Mouse (Mus musculus) ES-Bruce4 (cell line): ENCODE results near the gene Sfrp5. TPM values are rescaled to one million over a fixed set of nuclear protein-coding genes. Genes with fewer than 3 reads are reported as not detected.

Experiments
- H3K27ac ChIP-seq: 2 replicates; pipeline ENCODE4 v1.5.1; 2012; ENCODE audit warnings: low read length, inconsistent platforms; ENCODE audit not compliant: insufficient read depth
- H3K27me3 ChIP-seq: 2 replicates; pipeline ENCODE4 v1.6.1; 2012; ENCODE audit warnings: mild to moderate bottlenecking, low read length, inconsistent platforms; ENCODE audit not compliant: control insufficient read depth, poor library complexity, insufficient read depth, severe bottlenecking
- H3K36me3 ChIP-seq: 2 replicates; pipeline ENCODE4 v1.6.1; 2012; ENCODE audit warnings: inconsistent platforms, mild to moderate bottlenecking, low read length, moderate library complexity; ENCODE audit not compliant: control insufficient read depth, poor library complexity, insufficient read depth, severe bottlenecking
- H3K4me1 ChIP-seq: one replicate; pipeline ENCODE4 v1.8.1; 2011; ENCODE audit warnings: low read length; ENCODE audit not compliant: control insufficient read depth, insufficient read depth
- H3K4me3 ChIP-seq: 2 replicates; pipeline ENCODE4 v1.5.1; 2011; ENCODE audit warnings: low read depth, mild to moderate bottlenecking, low read length
- H3K9ac ChIP-seq: 2 replicates; pipeline ENCODE4 v1.6.1; 2012; ENCODE audit warnings: low read depth, mild to moderate bottlenecking, inconsistent platforms; ENCODE audit not compliant: poor library complexity, severe bottlenecking
- H3K9me3 ChIP-seq: replicated peaks from 2 replicates; pipeline ENCODE4 v1.6.1; 2012; ENCODE audit warnings: mild to moderate bottlenecking, low read length, inconsistent platforms; ENCODE audit not compliant: control insufficient read depth, poor library complexity, insufficient read depth, severe bottlenecking
- CTCF ChIP-seq: IDR thresholded peaks from one replicate; pipeline ENCODE4 v1.8.1; 2011; ENCODE audit warnings: low read depth, low read length
- EP300 ChIP-seq: IDR thresholded peaks from 2 replicates; pipeline ENCODE4 v1.6.1; 2011; ENCODE audit warnings: low read depth, low read length; ENCODE audit not compliant: insufficient read depth
- POLR2A ChIP-seq: IDR thresholded peaks from one replicate; pipeline ENCODE4 v1.8.1; 2011; ENCODE audit warnings: low read length; ENCODE audit not compliant: insufficient read depth
- polyA plus RNA-seq: library from polyadenylated mRNA; stranded (reverse); fragments of >200 nt; gene quantifications from 2 replicates; pipeline ENCODE4 v1.2.4, GENCODE M21; 2011; ENCODE audit warnings: low read depth; ENCODE audit not compliant: missing spikeins, insufficient read depth, insufficient read length

The Sfrp5 gene
- polyA plus RNA-seq, 1 experiment: 0.42 TPM

GRCm38 (mm10) chr19:42193311-42193710 is 8.7 kb downstream of the Sfrp5 start:
- TF ChIP-seq CTCF: no peak
- TF ChIP-seq EP300: no peak
- TF ChIP-seq POLR2A: no peak
- no peaks in the 10 kb centered on the region for H3K27me3 ChIP-seq
- no peaks in the 10 kb centered on the region for H3K9me3 ChIP-seq
- H3K36me3 ChIP-seq: no peaks in the 10 kb centered on the region
- H3K4me1 ChIP-seq: no peaks in the 10 kb centered on the region
- no peak overlapping the region for H3K27ac ChIP-seq
- H3K9ac ChIP-seq: no peak overlapping the region
- no peak overlapping the region for H3K4me3 ChIP-seq

- TF ChIP-seq POLR2A: no peak
- TF ChIP-seq CTCF: peak; percentile 89
- Histone ChIP-seq H3K9me3 (no peaks in the 10 kb centered on the region), H3K36me3 (no peaks in the 10 kb centered on the region), H3K4me1 (no peaks in the 10 kb centered on the region), H3K4me3 (no peak overlapping the region), H3K27me3 (no peaks in the 10 kb centered on the region), H3K27ac (no peak overlapping the region), H3K9ac (no peak overlapping the region)
Observed at GRCm38 (mm10) chr19:42190494-42190893, 11.6 kb downstream of the Sfrp5 start.

GRCm38 (mm10) chr19:42189735-42190134 is 12.3 kb downstream of the Sfrp5 start:
- Histone ChIP-seq H3K36me3 (0 out of 2 replicates have a peak, but pooled peaks cover 3% of the 10 kb centered on the region), H3K27ac (no peak overlapping the region), H3K4me1 (no peaks in the 10 kb centered on the region), H3K27me3 (no peaks in the 10 kb centered on the region), H3K9me3 (no peaks in the 10 kb centered on the region), H3K4me3 (no peak overlapping the region), H3K9ac (no peak overlapping the region)
- TF ChIP-seq CTCF (no peak), EP300 (no peak), POLR2A (no peak)

- Histone ChIP-seq H3K4me3 (no peak overlapping the region), H3K27me3 (no peaks in the 10 kb centered on the region), H3K4me1 (no peaks in the 10 kb centered on the region), H3K27ac (no peak overlapping the region), H3K9ac (no peak overlapping the region), H3K9me3 (no peaks in the 10 kb centered on the region), H3K36me3 (peaks cover 15% of the 10 kb centered on the region)
- TF ChIP-seq EP300: no peak
- peak; percentile 84 for TF ChIP-seq CTCF
Observed at GRCm38 (mm10) chr19:42182673-42183072, 19.4 kb downstream of the Sfrp5 start.

- Histone ChIP-seq H3K27me3 (no peaks in the 10 kb centered on the region), H3K27ac (no peak overlapping the region), H3K36me3 (peaks cover 13% of the 10 kb centered on the region), H3K4me1 (no peaks in the 10 kb centered on the region), H3K9me3 (no peaks in the 10 kb centered on the region), H3K4me3 (no peak overlapping the region), H3K9ac (no peak overlapping the region)
- no peak for TF ChIP-seq EP300
- no peak for TF ChIP-seq POLR2A
- no peak for TF ChIP-seq CTCF
Observed at GRCm38 (mm10) chr19:42179356-42179755, 22.7 kb downstream of the Sfrp5 start.

GRCm38 (mm10) chr19:42177461-42177860 is 24.6 kb downstream of the Sfrp5 start:
- Histone ChIP-seq H3K4me1 (no peaks in the 10 kb centered on the region), H3K9me3 (no peaks in the 10 kb centered on the region), H3K27me3 (no peaks in the 10 kb centered on the region), H3K27ac (no peak overlapping the region), H3K36me3 (peaks cover 7% of the 10 kb centered on the region), H3K4me3 (no peak overlapping the region), H3K9ac (no peak overlapping the region)
- no peak for TF ChIP-seq POLR2A
- TF ChIP-seq CTCF: no peak
- no peak for TF ChIP-seq EP300
